In genomic region chr8:126582509-126582908, GRCm38 (mm10) we compare ENCODE assay signal across 8 mouse cellular contexts. TPM values are rescaled to one million over a fixed set of nuclear protein-coding genes. Genes with fewer than 3 reads are reported as not detected.
A peak's percentile ranks its signal among the peaks of the same experiment; 100 is the strongest.
DNase-seq lines count a peak whose midpoint lies in the region; ATAC-seq and TF ChIP-seq lines count a peak whose summit lies in the region.

No protein-coding gene starts in this region.

- no peaks in the 10 kb centered on the region for H3K27me3 ChIP-seq in midbrain, embryonic 10.5 days (ENCODE audit: low read depth, poor library complexity, severe bottlenecking)
- H3K27me3 ChIP-seq in midbrain, embryonic 16.5 days (ENCODE audit: control insufficient read depth, insufficient read depth, low read depth, low read length) = no peaks in the 10 kb centered on the region
- no peaks in the 10 kb centered on the region for H3K27me3 ChIP-seq in forebrain, embryonic 13.5 days
- H3K27me3 ChIP-seq in hindbrain, embryonic 15.5 days = no peaks in the 10 kb centered on the region
- H3K27me3 ChIP-seq in limb, embryonic 13.5 days = no peaks in the 10 kb centered on the region
- H3K27me3 ChIP-seq in midbrain, postnatal 0 days (ENCODE audit: insufficient read depth, low read length) = no peaks in the 10 kb centered on the region

- H3K4me2 ChIP-seq in midbrain, embryonic 16.5 days (ENCODE audit: low read length) = no peak overlapping the region
- no peak overlapping the region for H3K4me2 ChIP-seq in forebrain, embryonic 13.5 days
- no peak overlapping the region for H3K4me2 ChIP-seq in hindbrain, embryonic 15.5 days
- no peak overlapping the region for H3K4me2 ChIP-seq in limb, embryonic 13.5 days (replicated peaks)
- H3K4me2 ChIP-seq in midbrain, postnatal 0 days (ENCODE audit: low read depth, low read length, poor library complexity, severe bottlenecking) = no peak overlapping the region

- H3K4me3 ChIP-seq in midbrain, embryonic 10.5 days = no peak overlapping the region
- H3K4me3 ChIP-seq in midbrain, embryonic 16.5 days (ENCODE audit: low read depth, low read length) = no peak overlapping the region
- no peak overlapping the region for H3K4me3 ChIP-seq in forebrain, embryonic 13.5 days
- no peak overlapping the region for H3K4me3 ChIP-seq in hindbrain, embryonic 15.5 days
- H3K4me3 ChIP-seq in limb, embryonic 13.5 days = no peak overlapping the region
- H3K4me3 ChIP-seq in midbrain, postnatal 0 days (ENCODE audit: low read depth, low read length) = no peak overlapping the region

- H3K9ac ChIP-seq in midbrain, embryonic 16.5 days (ENCODE audit: low read depth, low read length) = no peak overlapping the region
- no peak overlapping the region; the same call in 1 of the 2 replicates for H3K9ac ChIP-seq in forebrain, embryonic 13.5 days
- no peak overlapping the region for H3K9ac ChIP-seq in hindbrain, embryonic 15.5 days
- H3K9ac ChIP-seq in limb, embryonic 13.5 days = no peak overlapping the region
- H3K9ac ChIP-seq in midbrain, postnatal 0 days (replicated peaks; ENCODE audit: low read length, poor library complexity, severe bottlenecking) = no peak overlapping the region

- peaks cover 45% of the 10 kb centered on the region for H3K4me1 ChIP-seq in midbrain, embryonic 10.5 days
- peaks cover 40% of the 10 kb centered on the region for H3K4me1 ChIP-seq in midbrain, embryonic 16.5 days (ENCODE audit: control insufficient read depth, insufficient read depth, low read length)
- H3K4me1 ChIP-seq in forebrain, embryonic 13.5 days = peaks cover 48% of the 10 kb centered on the region
- peaks cover 51% of the 10 kb centered on the region for H3K4me1 ChIP-seq in hindbrain, embryonic 15.5 days (replicated peaks)
- peaks cover 48% of the 10 kb centered on the region for H3K4me1 ChIP-seq in limb, embryonic 13.5 days
- peaks cover 11% of the 10 kb centered on the region for H3K4me1 ChIP-seq in midbrain, postnatal 0 days (ENCODE audit: insufficient read depth, low read length)

- H3K9me3 ChIP-seq in midbrain, embryonic 10.5 days (replicated peaks) = no peaks in the 10 kb centered on the region
- H3K9me3 ChIP-seq in midbrain, embryonic 16.5 days (replicated peaks; ENCODE audit: control insufficient read depth, low read length, poor library complexity, severe bottlenecking) = no peaks in the 10 kb centered on the region
- peaks cover 4% of the 10 kb centered on the region; the same call in 1 of the 2 replicates for H3K9me3 ChIP-seq in forebrain, embryonic 13.5 days (replicated peaks)
- H3K9me3 ChIP-seq in hindbrain, embryonic 15.5 days = no peaks in the 10 kb centered on the region
- H3K9me3 ChIP-seq in limb, embryonic 13.5 days = 0 out of 2 replicates have a peak, but pooled peaks cover 7% of the 10 kb centered on the region
- H3K9me3 ChIP-seq in midbrain, postnatal 0 days (ENCODE audit: low read length) = no peaks in the 10 kb centered on the region

- TF ChIP-seq CTCF in midbrain, postnatal 0 days (IDR thresholded peaks at IDR 0.05) = peak; percentile 65

- ATAC-seq in midbrain, embryonic 16.5 days = no peak
- no peak for ATAC-seq in forebrain, embryonic 13.5 days
- ATAC-seq in hindbrain, embryonic 15.5 days (ENCODE audit: low FRiP score, low read depth) = no peak
- no peak for ATAC-seq in limb, embryonic 13.5 days (ENCODE audit: low FRiP score, low read depth)
- ATAC-seq in midbrain, postnatal 0 days (ENCODE audit: low FRiP score) = no peak

- peak; percentile 39 for DNase-seq in midbrain, embryonic 10.5 days (ENCODE audit: low spot score)
- peak; percentile 87 for DNase-seq in adrenal gland, postnatal 14 days
- DNase-seq in midbrain, postnatal 0 days (ENCODE audit: low spot score) = no peak
- peak; percentile 83 for DNase-seq in testis, postnatal 10 days (ENCODE audit: low spot score)

- WGBS in midbrain, embryonic 10.5 days = 43% methylated on average over 6 of the region's 6 CpGs
- 36% methylated on average over 6 of the region's 6 CpGs for WGBS in midbrain, embryonic 16.5 days
- WGBS in forebrain, embryonic 13.5 days = 37% methylated on average over 6 of the region's 6 CpGs
- WGBS in hindbrain, embryonic 15.5 days = 35% methylated on average over 6 of the region's 6 CpGs
- WGBS in limb, embryonic 13.5 days = 42% methylated on average over 6 of the region's 6 CpGs
- WGBS in midbrain, postnatal 0 days = 43% methylated on average over 6 of the region's 6 CpGs

- peaks cover 8% of the 10 kb centered on the region for H3K36me3 ChIP-seq in midbrain, embryonic 10.5 days
- no peaks in the 10 kb centered on the region for H3K36me3 ChIP-seq in midbrain, embryonic 16.5 days (ENCODE audit: control insufficient read depth, insufficient read depth, low read length)
- H3K36me3 ChIP-seq in forebrain, embryonic 13.5 days (ENCODE audit: poor library complexity, severe bottlenecking) = peaks cover 8% of the 10 kb centered on the region
- H3K36me3 ChIP-seq in hindbrain, embryonic 15.5 days = no peaks in the 10 kb centered on the region
- H3K36me3 ChIP-seq in limb, embryonic 13.5 days = peaks cover 13% of the 10 kb centered on the region
- peaks cover 4% of the 10 kb centered on the region; the same call in 1 of the 2 replicates for H3K36me3 ChIP-seq in midbrain, postnatal 0 days (ENCODE audit: insufficient read depth, low read length)

- peak overlapping the region; percentile 98; the same call in 1 of the 2 replicates for H3K27ac ChIP-seq in midbrain, embryonic 10.5 days (replicated peaks)
- no peak overlapping the region for H3K27ac ChIP-seq in midbrain, embryonic 16.5 days (ENCODE audit: low read length)
- peak overlapping the region; percentile 49; the same call in 1 of the 2 replicates for H3K27ac ChIP-seq in forebrain, embryonic 13.5 days
- 0 out of 2 replicates have a peak overlapping the region, but pooled peaks have one; percentile 33 for H3K27ac ChIP-seq in hindbrain, embryonic 15.5 days (replicated peaks)
- peak overlapping the region; percentile 96; the same call in 1 of the 2 replicates for H3K27ac ChIP-seq in limb, embryonic 13.5 days
- H3K27ac ChIP-seq in midbrain, postnatal 0 days (ENCODE audit: low read depth, low read length) = no peak overlapping the region

RNA-seq across cellular contexts. Expression of gene Irf2bp2, which starts 11.3 kb away (rescaled TPM):
- polyA plus RNA-seq in midbrain, embryonic 10.5 days (2016; fragmentation: Nextera tagmentation; extraction: Ambion mirVana) = 3.8 and 4.0 TPM in 2 replicates
- 9.6 and 9.9 TPM in 2 replicates for polyA plus RNA-seq in midbrain, embryonic 16.5 days (2015; fragmentation: Nextera tagmentation; extraction: Ambion mirVana)
- 97.2 and 105 TPM in 2 replicates for total RNA-seq in adrenal gland, postnatal 14 days (2021)
- 8.1 and 8.3 TPM in 2 replicates for polyA plus RNA-seq in forebrain, embryonic 13.5 days (2015; fragmentation: Nextera tagmentation; extraction: Ambion mirVana)
- 9.1 and 9.2 TPM in 2 replicates for polyA plus RNA-seq in hindbrain, embryonic 15.5 days (2015; fragmentation: Nextera tagmentation; extraction: Ambion mirVana)
- 11.6 and 11.8 TPM in 2 replicates for polyA plus RNA-seq in limb, embryonic 13.5 days (2015; fragmentation: Nextera tagmentation; extraction: Ambion mirVana)
- total RNA-seq in midbrain, postnatal 0 days (2014; rRNA removed) = 81.3 and 88.2 TPM in 2 replicates
- 8.0 and 9.2 TPM in 2 replicates for polyA plus RNA-seq in midbrain, postnatal 0 days (2015; fragmentation: Nextera tagmentation; extraction: Ambion mirVana)

Comparison
In these comparisons a context has a peak if more than half of its experiments do, and no peak if none do; other contexts are left out.
1. H3K27ac ChIP-seq: peak in midbrain, embryonic 10.5 days (single experiment), forebrain, embryonic 13.5 days (single experiment), hindbrain, embryonic 15.5 days (single experiment) and limb, embryonic 13.5 days (single experiment); none in midbrain, embryonic 16.5 days (single experiment) and midbrain, postnatal 0 days (single experiment).